Mouse (Mus musculus) Muller cell, postnatal 12 days (primary cell): ENCODE results near the gene Sorcs3.

Experiments
- DNase-seq: peaks from one replicate; pipeline ENCODE4 v3.0.0-alpha.2; 2015; ENCODE audit errors: inconsistent ontology term

Sorcs3 gene

GRCm38 (mm10) chr19:48285602-48286225 is 79.9 kb downstream of the Sorcs3 start:
- DNase-seq, result no peak

GRCm38 (mm10) chr19:48294251-48294650 is 88.4 kb downstream of the Sorcs3 start:
- no peak for DNase-seq

- DNase-seq, result no peak
These were observed 92.6 kb downstream of the Sorcs3 start for GRCm38 (mm10) chr19:48298384-48298783.

- peak; percentile 2 for DNase-seq
These were observed 94.8 kb downstream of the Sorcs3 start for GRCm38 (mm10) chr19:48300440-48301231.

- DNase-seq, result peak; percentile 7
These were observed 95.5 kb downstream of the Sorcs3 start for GRCm38 (mm10) chr19:48301300-48301699.

GRCm38 (mm10) chr19:48308341-48308740 is 102.5 kb downstream of the Sorcs3 start:
- no peak for DNase-seq

GRCm38 (mm10) chr19:48309531-48310337 is 103.9 kb downstream of the Sorcs3 start:
- DNase-seq, result no peak

- DNase-seq, result no peak
These were observed 104.5 kb downstream of the Sorcs3 start for GRCm38 (mm10) chr19:48310338-48310710.

- no peak for DNase-seq
These were observed 108.0 kb downstream of the Sorcs3 start for GRCm38 (mm10) chr19:48313776-48314175.

GRCm38 (mm10) chr19:48327115-48327514 is 121.3 kb downstream of the Sorcs3 start:
- DNase-seq, result no peak

GRCm38 (mm10) chr19:48328171-48328570 is 122.3 kb downstream of the Sorcs3 start:
- DNase-seq, result no peak

GRCm38 (mm10) chr19:48331640-48332039 is 125.8 kb downstream of the Sorcs3 start:
- no peak for DNase-seq

GRCm38 (mm10) chr19:48333085-48333484 is 127.3 kb downstream of the Sorcs3 start:
- DNase-seq, result no peak

GRCm38 (mm10) chr19:48337461-48337860 is 131.6 kb downstream of the Sorcs3 start:
- DNase-seq, result no peak

GRCm38 (mm10) chr19:48338098-48338497 is 132.3 kb downstream of the Sorcs3 start:
- no peak for DNase-seq

- no peak for DNase-seq
These were observed 136.9 kb downstream of the Sorcs3 start for GRCm38 (mm10) chr19:48342770-48343169.

- DNase-seq, result no peak
These were observed 137.6 kb downstream of the Sorcs3 start for GRCm38 (mm10) chr19:48343442-48343841.

- DNase-seq, result no peak
These were observed 141.3 kb downstream of the Sorcs3 start for GRCm38 (mm10) chr19:48347116-48347515.

- no peak for DNase-seq
These were observed 151.0 kb downstream of the Sorcs3 start for GRCm38 (mm10) chr19:48356806-48357205.

- DNase-seq, result no peak
These were observed 156.3 kb downstream of the Sorcs3 start for GRCm38 (mm10) chr19:48362167-48362566.

- no peak for DNase-seq
These were observed 162.2 kb downstream of the Sorcs3 start for GRCm38 (mm10) chr19:48368056-48368455.

- no peak for DNase-seq
These were observed 166.0 kb downstream of the Sorcs3 start for GRCm38 (mm10) chr19:48371787-48372186.
